Mouse (Mus musculus) subcutaneous adipose tissue, adult 2 months (tissue): ENCODE data around the gene Gm12248. TPM values are rescaled to one million over a fixed set of nuclear protein-coding genes. Genes with fewer than 3 reads are reported as not detected.

Experiments used
- polyA plus RNA-seq: library from polyadenylated mRNA; depleted of rRNA; stranded (reverse); fragments of >200 nt; gene quantifications from 2 replicates; pipeline ENCODE4 v1.2.3, GENCODE M21; 2012; ENCODE audit warnings: low replicate concordance; rRNA removed

Gm12248 gene
- 1.3 and 2.0 TPM in 2 replicates for polyA plus RNA-seq

DNA sequence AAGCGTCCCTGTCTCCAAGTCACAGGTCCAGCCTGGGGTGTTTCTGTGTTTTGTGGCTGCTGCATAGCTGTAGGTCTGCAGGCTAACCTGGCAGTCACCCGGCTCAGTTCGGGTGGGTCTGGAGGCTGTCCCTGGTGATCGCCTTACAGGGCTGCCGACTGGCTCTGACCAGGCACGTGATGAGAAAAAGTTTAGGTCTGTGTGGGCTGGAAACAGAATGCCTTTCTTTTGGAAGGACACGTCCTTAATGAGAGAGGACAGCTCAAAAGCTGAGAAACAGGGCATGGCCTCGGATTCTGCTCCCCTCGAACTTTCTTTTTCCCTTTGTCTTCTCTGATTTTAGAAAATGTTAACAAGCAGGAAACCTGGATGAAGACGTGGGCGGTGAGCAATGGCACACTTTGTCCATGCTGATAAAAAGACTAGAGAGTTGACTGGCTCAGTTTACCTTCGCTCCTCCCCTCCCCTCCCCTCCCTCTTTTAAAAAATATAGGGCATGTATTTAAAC is at the start of gene Gm12248:
Gene Gm12248, minus strand, starts transcription at position 114 of the 508 bp plus-strand sequence.

DNA sequence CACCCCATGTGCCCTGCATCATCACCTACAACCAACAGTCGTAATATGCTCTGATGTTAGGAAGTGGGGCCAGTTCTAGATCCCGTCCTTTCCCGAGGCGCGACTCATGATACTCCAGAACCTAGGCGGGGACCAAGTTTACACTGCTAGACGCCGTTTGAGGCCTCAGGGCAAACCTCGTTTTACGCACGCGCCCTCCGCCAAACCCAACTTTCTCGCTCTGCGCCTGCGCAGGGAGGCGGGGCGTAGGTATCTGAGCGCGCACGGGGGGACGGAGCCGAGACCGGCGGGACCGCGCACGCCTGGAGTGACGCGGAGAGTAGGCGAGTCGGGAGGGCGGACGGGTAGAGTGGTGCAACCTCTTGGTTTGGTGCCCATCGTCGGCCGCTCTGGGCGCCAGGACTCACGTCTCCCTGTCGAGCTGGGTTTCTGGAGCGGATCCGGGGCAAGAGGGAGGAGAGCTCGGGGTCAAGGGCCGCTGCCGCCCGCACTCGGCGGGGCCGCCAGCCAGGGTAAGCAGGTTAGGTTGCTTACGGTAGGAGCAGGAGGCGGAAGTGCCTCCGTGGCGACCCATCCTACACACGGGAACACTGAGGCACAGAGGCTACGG is 10.9 kb upstream of the Gm12248 start, which contains the start of gene Cnot8:
Gene Cnot8, plus strand, starts transcription at position 457 of the 610 bp plus-strand sequence.

Other genes starting within 250 kb of the Gm12248 start
- gene Larp1, start 84.1 kb downstream of the Gm12248 start, polyA plus RNA-seq = 41.8 and 59.4 TPM in 2 replicates
- 58.5 and 71.5 TPM in 2 replicates for gene Cnot8, start 11.0 kb upstream of the Gm12248 start, polyA plus RNA-seq
- gene Gemin5, start 75.4 kb upstream of the Gm12248 start, polyA plus RNA-seq = 6.8 and 17.7 TPM in 2 replicates
- 33.5 and 49.3 TPM in 2 replicates for gene Mrpl22, start 78.5 kb upstream of the Gm12248 start, polyA plus RNA-seq
- 25.1 and 34.8 TPM in 2 replicates for gene Igtp, start 106.4 kb upstream of the Gm12248 start, polyA plus RNA-seq
- gene Irgm2, start 106.5 kb upstream of the Gm12248 start, polyA plus RNA-seq = 21.8 and 25.9 TPM in 2 replicates
- 0.10 TPM in 1 of 2 replicates, not detected in the other for gene 4930438A08Rik, start 181.7 kb upstream of the Gm12248 start, polyA plus RNA-seq
- gene Zfp692, start 213.9 kb upstream of the Gm12248 start, polyA plus RNA-seq = 17.5 and 37.2 TPM in 2 replicates
- gene Zfp672, start 237.2 kb upstream of the Gm12248 start, polyA plus RNA-seq = 30.7 and 40.5 TPM in 2 replicates
- 35.8 and 47.7 TPM in 2 replicates for gene Sh3bp5l, start 237.6 kb upstream of the Gm12248 start, polyA plus RNA-seq